Mouse (Mus musculus) testis, postnatal 10 days (tissue): ENCODE measurements around the gene Gm14137.

Source experiments
- DNase-seq: peaks from one replicate; pipeline ENCODE4 v3.0.0; 2021; ENCODE audit warnings: low spot score

Gm14137 gene

GRCm38 (mm10) chr2:119173991-119174651 lies at the start of gene Gm14137:
TSS of gene Gm14137 (plus strand) at chr2:119174509.
- DNase-seq, result no peak

GRCm38 (mm10) chr2:119136346-119136898 lies 37.9 kb upstream of the Gm14137 start:
- DNase-seq, result no peak

- DNase-seq, result no peak
Measured at GRCm38 (mm10) chr2:119145199-119145598, 29.1 kb upstream of the Gm14137 start.

- no peak for DNase-seq
Measured at GRCm38 (mm10) chr2:119146435-119146834, 27.9 kb upstream of the Gm14137 start.

GRCm38 (mm10) chr2:119147160-119147678 lies 27.1 kb upstream of the Gm14137 start:
- DNase-seq, result no peak

- DNase-seq, result no peak
Measured at GRCm38 (mm10) chr2:119147775-119148174, 26.5 kb upstream of the Gm14137 start.

GRCm38 (mm10) chr2:119152255-119152654 lies 22.1 kb upstream of the Gm14137 start:
- no peak for DNase-seq

- no peak for DNase-seq
Measured at GRCm38 (mm10) chr2:119154683-119155082, 19.6 kb upstream of the Gm14137 start.

- no peak for DNase-seq
Measured at GRCm38 (mm10) chr2:119155388-119155787, 18.9 kb upstream of the Gm14137 start.

GRCm38 (mm10) chr2:119156081-119156680 lies 18.1 kb upstream of the Gm14137 start:
- no peak for DNase-seq

- DNase-seq, result peak; percentile 98
Measured at GRCm38 (mm10) chr2:119156681-119157572, 17.4 kb upstream of the Gm14137 start, which contains the start of gene Rmdn3. TSS of gene Rmdn3 (minus strand) at chr2:119157034.

- DNase-seq, result no peak
Measured at GRCm38 (mm10) chr2:119157836-119158235, 16.5 kb upstream of the Gm14137 start.

GRCm38 (mm10) chr2:119161247-119161646 lies 13.1 kb upstream of the Gm14137 start:
- DNase-seq, result no peak

GRCm38 (mm10) chr2:119163135-119163534 lies 11.2 kb upstream of the Gm14137 start:
- DNase-seq, result no peak

- no peak for DNase-seq
Measured at GRCm38 (mm10) chr2:119163999-119164398, 10.3 kb upstream of the Gm14137 start.

GRCm38 (mm10) chr2:119165401-119165800 lies 8.9 kb upstream of the Gm14137 start:
- no peak for DNase-seq

GRCm38 (mm10) chr2:119166901-119167865 lies 7.1 kb upstream of the Gm14137 start, which contains the start of gene Gchfr:
TSS of gene Gchfr (plus strand) at chr2:119167773.
- DNase-seq, result peak; percentile 66

GRCm38 (mm10) chr2:119167866-119168256 lies 6.4 kb upstream of the Gm14137 start:
- no peak for DNase-seq

- no peak for DNase-seq
Measured at GRCm38 (mm10) chr2:119170282-119170681, 4.0 kb upstream of the Gm14137 start.

- DNase-seq, result no peak
Measured at GRCm38 (mm10) chr2:119171574-119171973, 2.7 kb upstream of the Gm14137 start.

- DNase-seq, result no peak
Measured at GRCm38 (mm10) chr2:119172446-119172845, 1.9 kb upstream of the Gm14137 start.
